Mouse (Mus musculus) lung, adult 2 months (tissue): ENCODE results near the gene Zfp971.
"Not testable (repeated sequence)": the region's sequence is repeated elsewhere in the genome, so short reads cannot be mapped to it uniquely, and the experiment has no call there.

ENCODE experiments used
- CTCF ChIP-seq: fragments of 200-500 bp; IDR thresholded peaks from 2 replicates; pipeline ENCODE4 v1.5.1; 2011; ENCODE audit warnings: mild to moderate bottlenecking, low read length, control low read depth; ENCODE audit not compliant: insufficient read depth
- POLR2A ChIP-seq: fragments of 200-500 bp; IDR thresholded peaks from 2 replicates; pipeline ENCODE4 v1.6.1; 2011; ENCODE audit warnings: low read depth, mild to moderate bottlenecking, control low read depth, low read length, borderline replicate concordance; ENCODE audit errors: extremely low read depth

DNA sequence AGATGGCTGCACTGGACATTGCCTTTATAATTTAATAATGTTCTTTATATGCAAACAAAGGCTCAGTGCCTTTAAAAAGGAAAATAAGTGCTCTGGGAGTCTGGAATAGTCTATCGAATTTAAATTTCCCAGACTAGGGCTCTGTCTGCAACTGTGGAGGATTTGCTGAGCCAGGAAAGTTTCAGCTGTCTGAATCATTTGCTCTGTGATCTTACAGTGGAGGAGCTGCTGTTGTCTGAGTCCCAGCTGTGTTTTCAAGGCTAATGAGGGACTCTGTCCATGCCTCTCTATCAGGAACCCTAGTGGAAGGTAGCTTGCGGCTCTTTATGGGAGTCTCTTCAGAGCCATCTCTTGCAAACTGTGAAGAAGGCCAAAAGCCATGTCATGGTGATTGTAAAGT, 777 bp downstream of the Zfp971 start:
- not testable (repeated sequence) for TF ChIP-seq CTCF, POLR2A
